Mouse (Mus musculus) ovary, postnatal 36 days (tissue): Measurements from ENCODE around the gene Dync1h1.
"Not testable (repeated sequence)": the region's sequence is repeated elsewhere in the genome, so short reads cannot be mapped to it uniquely, and the experiment has no call there.

ENCODE experiments used
- DNase-seq: peaks from one replicate; pipeline ENCODE4 v3.0.0; 2022; ENCODE audit warnings: low spot score, mixed read lengths

The Dync1h1 gene

GRCm38 (mm10) chr12:110606676-110607075 lies 5.4 kb downstream of the Dync1h1 start:
- no peak for DNase-seq

- peak; percentile 37 for DNase-seq
Observed at GRCm38 (mm10) chr12:110608460-110609152, 7.4 kb downstream of the Dync1h1 start.

- DNase-seq = no peak
Observed at GRCm38 (mm10) chr12:110609153-110609497, 7.9 kb downstream of the Dync1h1 start.

GRCm38 (mm10) chr12:110610713-110611112 lies 9.5 kb downstream of the Dync1h1 start:
- DNase-seq = no peak

- no peak for DNase-seq
Observed at GRCm38 (mm10) chr12:110630056-110630455, 28.8 kb downstream of the Dync1h1 start.

- DNase-seq = no peak
Observed at GRCm38 (mm10) chr12:110636293-110636692, 35.0 kb downstream of the Dync1h1 start.

GRCm38 (mm10) chr12:110637507-110638114 lies 36.4 kb downstream of the Dync1h1 start:
- no peak for DNase-seq

GRCm38 (mm10) chr12:110650241-110650641 lies 49.0 kb downstream of the Dync1h1 start:
- DNase-seq = no peak

- no peak for DNase-seq
Observed at GRCm38 (mm10) chr12:110651464-110651863, 50.2 kb downstream of the Dync1h1 start.

- DNase-seq = no peak
Observed at GRCm38 (mm10) chr12:110661746-110662145, 60.5 kb downstream of the Dync1h1 start.

- DNase-seq = no peak
Observed at GRCm38 (mm10) chr12:110667466-110668077, 66.3 kb downstream of the Dync1h1 start.

GRCm38 (mm10) chr12:110674243-110674642 lies 73.0 kb downstream of the Dync1h1 start:
- no peak for DNase-seq

GRCm38 (mm10) chr12:110681191-110681590 lies 79.9 kb downstream of the Dync1h1 start:
- no peak for DNase-seq

- no peak for DNase-seq
Observed at GRCm38 (mm10) chr12:110681878-110682277, 80.6 kb downstream of the Dync1h1 start.

- DNase-seq = no peak
Observed at GRCm38 (mm10) chr12:110682561-110683299, 81.5 kb downstream of the Dync1h1 start, which contains the start of gene 1700001K19Rik. Gene 1700001K19Rik, minus strand, starts transcription at chr12:110682619.

GRCm38 (mm10) chr12:110683580-110683979 lies 82.3 kb downstream of the Dync1h1 start:
- no peak for DNase-seq

- DNase-seq = peak; percentile 56
Observed at GRCm38 (mm10) chr12:110687894-110688734, 86.9 kb downstream of the Dync1h1 start.

GRCm38 (mm10) chr12:110688921-110689320 lies 87.7 kb downstream of the Dync1h1 start:
- DNase-seq = not testable (repeated sequence)

GRCm38 (mm10) chr12:110689919-110690643 lies 88.8 kb downstream of the Dync1h1 start:
- DNase-seq = no peak

- DNase-seq = not testable (repeated sequence)
Observed at GRCm38 (mm10) chr12:110693378-110693777, 92.1 kb downstream of the Dync1h1 start.

- DNase-seq = peak; percentile 60
Observed at GRCm38 (mm10) chr12:110695676-110696171, 94.5 kb downstream of the Dync1h1 start.
